Mouse (Mus musculus): ENCODE results near the gene Celf2.

The Celf2 gene

DNA sequence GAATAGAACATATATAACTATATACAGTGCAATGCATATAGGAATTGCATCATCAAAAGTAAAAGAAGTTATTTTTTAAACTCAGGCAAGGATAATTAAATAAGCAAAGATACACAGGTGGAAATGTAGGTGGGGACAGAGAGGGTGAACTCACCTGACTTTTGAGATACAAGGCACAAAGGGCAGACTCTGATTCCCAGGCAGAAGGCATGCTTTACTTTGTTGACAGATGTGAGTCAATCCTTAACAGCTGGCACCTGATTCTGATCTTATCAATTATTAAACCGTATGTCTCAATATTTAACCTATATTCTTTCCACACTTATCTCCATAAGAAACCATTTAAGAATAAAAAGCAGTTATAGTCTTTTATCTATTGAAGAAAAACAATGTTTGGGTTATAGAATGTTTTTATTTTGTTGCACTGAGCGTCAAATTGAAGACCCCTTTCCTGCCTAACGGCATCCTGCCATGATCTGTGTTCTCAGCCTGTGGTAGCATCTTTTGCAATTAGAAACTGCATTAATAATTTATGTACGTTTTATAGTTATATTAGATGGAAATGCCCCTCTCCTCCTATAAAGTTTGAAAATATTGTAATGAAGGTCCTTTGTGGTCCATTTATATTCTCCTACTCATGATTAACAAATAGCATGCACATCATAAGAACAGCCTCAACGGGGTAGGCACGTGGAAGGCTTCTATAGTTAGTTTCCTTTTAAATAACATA lies 491.8 kb downstream of the Celf2 start:
- DNase-seq (ENCODE audit: low spot score): no peak

DNA sequence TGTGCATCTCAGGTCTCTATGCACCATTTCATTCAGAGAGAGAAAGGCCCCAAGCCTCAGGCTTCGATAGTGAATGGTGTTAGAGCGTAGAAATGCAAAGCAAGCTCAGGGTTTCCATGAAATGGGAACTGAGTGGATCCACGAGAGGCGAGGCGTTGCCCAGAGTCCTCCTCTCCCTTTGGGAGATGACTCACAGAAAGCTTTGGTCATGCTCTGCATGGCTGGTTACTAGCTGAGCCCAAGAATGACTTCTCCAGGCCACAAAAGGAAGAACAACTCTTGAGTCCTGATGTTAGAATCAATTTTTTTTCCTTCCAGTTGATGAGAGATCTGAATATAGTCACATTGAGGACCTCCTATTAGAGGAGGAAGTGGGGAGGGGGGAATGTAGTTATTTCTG lies 496.2 kb downstream of the Celf2 start:
- no peak for DNase-seq (ENCODE audit: low spot score)

GRCm38 (mm10) chr2:7006816-7007215 lies 502.5 kb downstream of the Celf2 start:
- DNase-seq (ENCODE audit: low spot score): no peak

DNA sequence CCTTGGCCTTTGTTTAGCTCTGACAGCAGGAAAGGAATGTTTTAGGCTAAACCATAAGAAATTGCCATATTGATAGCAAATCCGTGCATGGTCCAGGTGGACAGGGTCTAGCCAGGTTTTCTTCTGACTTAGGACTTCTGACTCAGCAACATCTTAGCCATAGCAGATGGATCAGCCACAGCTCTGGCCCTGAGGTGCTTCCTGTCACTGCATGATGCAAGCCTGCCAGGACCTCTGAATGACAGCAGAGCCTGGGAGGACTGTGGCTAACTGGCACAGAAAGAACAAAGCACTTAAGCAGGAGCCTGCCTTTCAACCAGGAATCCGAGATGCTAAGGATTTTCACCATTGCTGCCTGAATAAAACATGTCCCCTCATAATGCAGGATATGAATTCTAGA lies 507.4 kb downstream of the Celf2 start:
- DNase-seq (ENCODE audit: low spot score): no peak

DNA sequence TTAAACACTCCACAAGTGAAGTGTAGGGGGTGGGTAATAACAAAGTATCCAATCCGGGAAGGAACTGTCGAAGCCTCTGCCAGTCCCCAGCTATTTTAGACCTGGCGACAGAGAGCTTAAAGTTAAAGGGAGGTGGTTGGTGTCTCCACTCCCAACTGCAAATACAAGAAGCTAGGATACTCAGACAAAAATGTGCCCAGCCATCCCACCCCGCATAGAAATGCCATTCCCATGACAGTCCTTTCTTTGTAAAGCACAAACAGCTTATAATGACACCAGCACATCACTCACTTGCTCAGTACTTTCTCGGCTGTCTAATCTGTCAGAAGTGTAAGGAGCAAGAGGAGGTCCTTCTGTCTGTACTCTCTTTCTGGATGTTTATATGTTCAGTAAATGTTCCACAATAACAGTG lies 518.3 kb downstream of the Celf2 start:
- DNase-seq (ENCODE audit: low spot score): no peak

DNA sequence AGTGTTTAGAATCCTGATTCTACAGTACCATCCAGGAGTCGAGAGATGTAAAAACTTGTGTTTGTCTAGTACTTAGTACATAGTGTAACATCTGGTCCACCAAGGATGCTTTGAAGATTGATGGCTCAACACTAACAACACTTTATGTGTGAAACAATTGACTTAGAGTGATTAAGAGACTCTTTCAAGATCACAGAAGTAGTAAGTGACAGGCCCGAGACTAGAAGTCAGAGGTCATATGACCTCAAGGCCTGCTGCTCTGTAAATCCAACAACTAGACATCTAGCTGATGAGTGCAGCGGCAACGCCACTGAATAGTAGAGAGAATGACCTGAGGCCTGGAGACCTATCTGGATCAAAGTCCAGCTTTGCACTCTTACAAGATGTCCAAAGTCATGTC lies 523.7 kb downstream of the Celf2 start:
- DNase-seq (ENCODE audit: low spot score): no peak

- DNase-seq (ENCODE audit: low spot score): no peak
These were observed 525.5 kb downstream of the Celf2 start for GRCm38 (mm10) chr2:6983902-6984301.

DNA sequence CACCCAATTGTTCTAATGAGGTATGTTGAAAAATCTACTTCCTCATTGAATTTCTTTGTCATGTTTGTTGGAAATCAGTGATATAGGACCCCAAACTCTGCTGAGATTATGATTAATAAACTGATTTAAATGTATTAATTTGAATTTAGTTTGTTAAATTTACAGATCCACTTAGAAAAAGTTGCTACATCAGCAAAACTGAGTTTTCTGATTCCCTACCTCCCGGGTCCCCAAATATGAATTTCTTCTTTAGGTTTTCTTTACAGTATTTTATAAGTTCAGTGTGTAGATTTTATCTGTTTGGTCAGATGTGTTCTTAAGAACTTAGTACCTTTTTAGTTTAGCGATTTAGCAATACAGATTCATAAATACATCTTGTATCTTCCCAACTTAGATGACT lies 533.1 kb downstream of the Celf2 start:
- no peak for DNase-seq (ENCODE audit: low spot score)

GRCm38 (mm10) chr2:6969228-6969627 lies 540.1 kb downstream of the Celf2 start:
- no peak for DNase-seq (ENCODE audit: low spot score)

- DNase-seq (ENCODE audit: low spot score): no peak
These were observed 544.1 kb downstream of the Celf2 start for GRCm38 (mm10) chr2:6965243-6965642.

GRCm38 (mm10) chr2:6950702-6951101 lies 558.7 kb downstream of the Celf2 start:
- DNase-seq (ENCODE audit: low spot score): no peak

DNA sequence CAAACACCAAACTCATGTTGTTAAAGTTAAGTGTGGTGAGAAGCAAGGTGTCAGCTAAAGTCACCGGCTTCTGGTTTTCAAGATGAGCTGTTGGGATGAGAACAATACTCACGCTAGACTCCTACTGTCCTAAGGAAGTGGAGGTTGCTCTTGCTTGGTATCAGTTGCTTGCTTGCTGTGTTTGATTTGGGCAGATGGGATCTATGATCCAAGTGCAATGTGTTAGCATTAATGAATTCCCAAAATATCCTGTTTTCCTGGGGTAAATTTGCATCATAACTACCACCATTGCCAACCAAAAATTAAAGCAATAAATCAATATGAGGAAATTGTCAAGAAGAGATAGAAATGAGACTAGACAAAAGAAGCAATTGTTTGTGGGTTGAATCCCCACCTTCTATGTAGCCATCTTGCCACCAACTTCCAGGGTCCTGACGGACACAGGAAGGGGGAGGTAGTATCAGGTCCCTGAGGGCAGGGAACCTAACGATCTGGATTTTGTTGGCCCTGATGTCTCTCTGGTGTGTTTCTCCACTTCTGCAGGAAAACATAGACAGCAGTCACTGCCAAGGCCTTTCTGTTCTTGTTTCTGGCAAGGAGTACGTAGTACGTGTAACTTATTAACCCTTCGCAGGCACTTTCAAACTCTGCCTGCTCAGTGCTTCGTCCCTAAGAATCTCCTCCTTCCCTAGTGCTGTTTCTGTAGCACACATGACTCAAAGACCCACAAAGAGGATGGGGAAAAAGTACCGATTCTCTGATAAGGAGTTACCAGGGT lies 563.5 kb downstream of the Celf2 start:
- DNase-seq (ENCODE audit: low spot score): no peak

DNA sequence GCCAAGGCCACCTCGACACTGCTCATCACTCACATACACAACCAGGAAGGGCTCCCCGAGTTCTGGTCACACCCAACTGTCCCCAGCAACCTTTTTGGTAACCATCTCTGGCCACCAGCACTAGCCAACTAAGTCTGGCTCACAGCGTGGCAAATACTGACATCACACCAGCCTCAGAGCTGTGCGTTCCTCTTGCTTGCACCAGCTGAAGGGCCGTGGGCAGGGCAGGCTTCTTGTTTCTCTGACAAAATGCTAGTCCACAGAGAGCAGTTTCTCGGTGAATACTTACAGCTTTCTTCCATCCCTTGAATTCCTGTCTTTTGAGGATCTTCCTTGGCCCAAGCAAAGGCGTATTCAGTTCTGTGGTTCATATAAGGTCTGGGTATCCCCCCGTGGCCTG lies 565.7 kb downstream of the Celf2 start:
- no peak for DNase-seq (ENCODE audit: low spot score)

GRCm38 (mm10) chr2:6942635-6943390 lies 566.5 kb downstream of the Celf2 start:
- no peak for DNase-seq (ENCODE audit: low spot score)

- DNase-seq (ENCODE audit: low spot score): no peak
These were observed 570.2 kb downstream of the Celf2 start for GRCm38 (mm10) chr2:6939143-6939542.

DNA sequence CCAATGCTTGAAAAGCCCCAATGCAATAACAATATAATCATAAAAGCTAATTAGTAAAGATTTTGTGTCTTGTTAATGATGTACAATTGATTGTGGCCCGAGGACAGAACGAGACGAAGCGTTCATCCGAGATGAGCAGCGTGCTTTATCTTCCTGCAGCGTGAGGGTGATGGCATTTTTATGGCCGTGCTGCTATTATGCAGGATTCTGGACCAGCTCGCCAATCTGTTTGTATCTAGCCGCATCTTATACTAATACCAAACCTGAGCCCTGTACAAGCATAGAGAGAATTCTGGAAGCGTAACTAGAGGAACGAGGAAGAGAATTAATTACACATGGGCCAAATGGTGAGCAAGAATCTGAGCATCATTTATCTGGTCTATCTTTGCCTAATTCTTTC lies 576.2 kb downstream of the Celf2 start:
- no peak for DNase-seq (ENCODE audit: low spot score)

DNA sequence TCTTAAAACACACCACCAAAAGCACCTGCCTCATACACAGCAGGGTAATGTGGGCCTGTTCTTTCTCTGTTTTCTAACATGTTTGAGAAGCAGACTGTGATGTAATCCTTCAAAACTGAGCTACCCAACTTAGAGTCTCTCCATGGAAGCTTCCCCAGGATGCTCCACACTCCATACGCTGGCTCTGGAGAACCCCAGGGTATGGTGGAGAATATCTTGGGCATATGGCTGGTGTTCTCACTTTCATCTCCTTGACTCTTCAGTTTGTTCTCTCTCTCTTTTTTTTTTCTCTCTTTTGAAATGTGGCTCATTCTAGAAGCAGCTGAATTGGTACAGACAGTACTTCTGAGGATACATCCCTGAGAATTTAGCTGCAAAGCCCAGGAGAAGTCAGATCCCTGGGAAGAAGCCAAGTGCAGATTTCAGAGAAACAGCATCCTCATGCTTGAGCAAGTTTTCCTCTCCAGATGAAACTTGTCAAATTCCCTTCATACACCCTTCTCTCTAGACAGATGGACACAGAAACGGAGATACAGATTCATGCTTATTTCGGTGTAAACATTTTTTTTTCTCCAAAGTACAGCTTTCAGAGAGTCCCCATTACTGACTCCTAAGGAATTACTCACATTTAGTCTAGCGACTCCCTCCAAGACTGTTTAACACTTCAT lies 581.5 kb downstream of the Celf2 start:
- DNase-seq (ENCODE audit: low spot score): no peak

- no peak for DNase-seq (ENCODE audit: low spot score)
These were observed 583.9 kb downstream of the Celf2 start for GRCm38 (mm10) chr2:6925505-6925904.

DNA sequence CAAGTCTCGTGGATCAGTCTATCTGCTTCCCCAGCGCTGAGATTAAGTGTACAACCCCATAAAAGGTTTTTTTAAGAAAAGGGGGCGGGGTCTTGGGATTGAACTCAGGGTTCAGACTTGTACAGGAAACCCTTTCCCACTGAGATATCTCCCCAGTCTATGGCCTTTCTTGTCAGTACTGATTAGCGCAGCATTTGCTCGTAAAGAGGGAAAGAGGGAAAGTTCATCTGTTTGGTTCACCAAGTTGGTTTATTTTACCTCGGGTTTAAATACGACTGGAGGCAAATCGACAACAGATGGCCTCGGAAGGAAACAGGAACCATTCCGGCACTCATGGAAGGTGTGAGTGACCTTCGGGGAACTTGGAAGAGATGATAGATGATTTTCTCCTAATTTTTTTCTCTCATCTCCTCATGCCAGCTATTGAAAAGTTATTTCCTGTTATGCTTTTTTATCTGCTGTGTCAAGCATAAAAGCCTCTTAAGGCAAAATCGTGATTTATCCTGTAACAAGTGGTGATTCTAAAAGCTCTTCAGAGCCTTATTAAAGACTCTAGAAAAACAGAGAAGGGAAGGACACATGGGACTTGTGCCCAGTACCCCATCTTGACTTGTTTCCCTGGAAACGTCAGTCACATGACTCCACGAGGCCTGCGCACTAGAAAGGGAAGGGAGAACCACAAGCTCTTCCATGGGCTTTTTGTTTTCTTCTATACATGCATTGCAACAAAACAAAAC lies 585.5 kb downstream of the Celf2 start:
- no peak for DNase-seq (ENCODE audit: low spot score)

GRCm38 (mm10) chr2:6915386-6915785 lies 594.0 kb downstream of the Celf2 start:
- DNase-seq (ENCODE audit: low spot score): no peak

DNA sequence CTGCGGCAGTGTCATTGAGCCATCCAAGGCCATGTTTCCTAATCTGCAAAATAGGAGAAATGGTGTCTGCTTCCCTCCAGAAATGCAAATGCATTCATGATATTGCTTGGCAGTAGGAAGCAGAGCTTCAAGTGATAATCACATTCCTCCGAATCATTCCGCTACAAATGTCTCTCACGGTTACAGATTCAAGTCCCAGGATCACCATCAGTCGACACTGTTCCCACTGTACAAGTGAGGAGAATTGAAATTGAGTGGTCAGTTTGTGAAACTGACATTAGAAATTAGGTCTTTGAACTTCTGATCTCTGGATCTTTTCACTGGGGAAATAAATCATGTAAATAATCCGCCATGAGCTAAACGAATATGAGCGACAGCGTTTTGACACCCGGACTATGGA lies 596.0 kb downstream of the Celf2 start:
- DNase-seq (ENCODE audit: low spot score): no peak

DNA sequence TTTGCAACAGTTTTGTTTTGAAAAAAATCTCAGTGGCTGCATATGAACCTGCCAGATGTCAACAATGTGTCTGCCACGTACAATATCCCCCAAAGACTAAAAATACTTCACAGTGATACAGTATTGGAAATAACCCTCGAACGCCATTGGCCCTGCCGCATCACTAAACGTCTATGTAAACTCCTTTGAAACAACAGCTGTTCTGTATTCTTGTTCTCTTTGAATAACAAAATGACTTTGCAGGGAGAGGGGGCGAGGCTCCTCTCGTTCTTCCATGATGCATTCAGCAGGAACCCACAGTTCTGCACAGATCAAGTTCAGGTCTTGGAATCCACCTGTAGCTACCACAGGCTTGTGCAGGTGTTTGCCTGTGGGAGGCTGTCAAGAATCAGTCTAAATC lies 597.4 kb downstream of the Celf2 start:
- DNase-seq (ENCODE audit: low spot score): no peak
